Mouse (Mus musculus) megakaryocyte, adult 5-6 weeks (primary cell): ENCODE data around the gene Cbarp. TPM values are rescaled to one million over a fixed set of nuclear protein-coding genes. Genes with fewer than 3 reads are reported as not detected.

Source experiments
- ATAC-seq: 2 replicates; pipeline ENCODE4 v1.8.0; 2016; ENCODE audit warnings: mild to moderate bottlenecking, inconsistent platforms; ENCODE audit not compliant: poor library complexity, severe bottlenecking
- total RNA-seq, 2 experiments: library from RNA; stranded (forward) in 1 of 2; stranded (reverse) in 1 of 2; fragments of 153-499, 151-499 nt in 1 of 2; fragments of 221-1000, 200-1000 nt in 1 of 2; gene quantifications; 2 replicates each; pipeline versions ENCODE4 v1.2.3 to v1.2.4; 2015 to 2017

The Cbarp gene
- total RNA-seq, 2 experiments from 2014 or later = 1.4 to 2.2 TPM

- no peak for ATAC-seq
Observed at GRCm38 (mm10) chr10:80131316-80131951, 9.2 kb downstream of the Cbarp start.

- ATAC-seq = no peak
Observed at GRCm38 (mm10) chr10:80130403-80131031, 10.1 kb downstream of the Cbarp start.

GRCm38 (mm10) chr10:80129846-80130245 is 10.8 kb downstream of the Cbarp start:
- ATAC-seq = no peak

GRCm38 (mm10) chr10:80127920-80128319 is 12.7 kb downstream of the Cbarp start:
- ATAC-seq = no peak

- no peak for ATAC-seq
Observed at GRCm38 (mm10) chr10:80123932-80124562, 16.6 kb downstream of the Cbarp start.

GRCm38 (mm10) chr10:80121639-80122038 is 19.0 kb downstream of the Cbarp start:
- ATAC-seq = peak; percentile 94

- ATAC-seq = no peak
Observed at GRCm38 (mm10) chr10:80120146-80120545, 20.5 kb downstream of the Cbarp start.

GRCm38 (mm10) chr10:80118552-80118951 is 22.1 kb downstream of the Cbarp start:
- ATAC-seq = no peak

- no peak for ATAC-seq
Observed at GRCm38 (mm10) chr10:80117736-80118135, 22.9 kb downstream of the Cbarp start.

GRCm38 (mm10) chr10:80116927-80117691 is 23.5 kb downstream of the Cbarp start:
- ATAC-seq = peak; percentile 3

- ATAC-seq = no peak
Observed at GRCm38 (mm10) chr10:80116563-80116926, 24.1 kb downstream of the Cbarp start.

GRCm38 (mm10) chr10:80115944-80116335 is 24.7 kb downstream of the Cbarp start:
- no peak for ATAC-seq

- peak; percentile 86 for ATAC-seq
Observed at GRCm38 (mm10) chr10:80115290-80115943, 25.2 kb downstream of the Cbarp start, which contains the start of gene Stk11. TSS of gene Stk11 (plus strand) at chr10:80115803.

- peak; percentile 51 for ATAC-seq
Observed at GRCm38 (mm10) chr10:80114341-80115284, 26.0 kb downstream of the Cbarp start.

- ATAC-seq = no peak
Observed at GRCm38 (mm10) chr10:80107678-80108077, 33.0 kb downstream of the Cbarp start.

GRCm38 (mm10) chr10:80105926-80106325 is 34.7 kb downstream of the Cbarp start:
- ATAC-seq = no peak

GRCm38 (mm10) chr10:80105460-80105859 is 35.2 kb downstream of the Cbarp start, which contains the start of gene Sbno2:
TSS of gene Sbno2 (minus strand) at chr10:80105571.
- peak; percentile 78 for ATAC-seq

- ATAC-seq = no peak
Observed at GRCm38 (mm10) chr10:80104181-80104580, 36.5 kb downstream of the Cbarp start.

GRCm38 (mm10) chr10:80103032-80103431 is 37.6 kb downstream of the Cbarp start:
- ATAC-seq = no peak
